ENCODE assay signal across 22 mouse cellular contexts in the genomic region with DNA sequence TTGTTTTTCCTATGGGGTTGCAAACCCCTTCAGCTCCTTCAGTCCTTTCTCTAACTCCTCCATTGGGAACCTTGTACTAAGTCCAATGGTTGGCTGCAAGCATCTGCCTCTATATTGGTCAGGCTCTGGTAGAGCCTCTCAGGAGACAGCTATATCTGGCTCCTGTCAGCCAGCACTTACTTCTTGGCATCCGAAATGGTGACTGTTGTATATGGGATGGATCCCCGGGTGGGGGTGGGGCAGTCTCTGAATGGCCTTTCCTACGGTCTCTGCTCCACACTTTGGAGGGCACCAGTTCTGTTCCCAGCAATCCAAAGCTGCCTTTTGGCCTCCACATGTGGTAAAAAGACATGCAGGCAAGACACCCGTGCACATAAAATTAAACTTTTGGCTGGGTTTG. TPM values are rescaled to one million over a fixed set of nuclear protein-coding genes. Genes with fewer than 3 reads are reported as not detected.
A peak's percentile ranks its signal among the peaks of the same experiment; 100 is the strongest.
DNase-seq lines count a peak whose midpoint lies in the region; ATAC-seq lines count a peak whose summit lies in the region.
"Had no signal": no experiment of that assay in that cellular context is flagged by ENCODE, and none has a peak within 500 bp of the region (broad histone marks: within the 10 kb centered on the region; RNA-seq: fewer than 3 reads in every experiment).

No protein-coding gene starts in this region.

- no peak; the same call in 1 of the 2 replicates for ATAC-seq in heart, embryonic 11.5 days (replicated peaks; ENCODE audit: insufficient number of reproducible peaks, low FRiP score, low TSS enrichment)
- ATAC-seq: activated CD4-positive, CD25-positive, alpha-beta regulatory T cell, adult 4 months; forebrain, embryonic 16.5 days had no signal

- peak; percentile 60 to 66 for DNase-seq in heart, adult 18-20 months
- peak; percentile 33 for DNase-seq in testis, postnatal 10 days (ENCODE audit: low spot score)
- DNase-seq in testis, postnatal 14 days (ENCODE audit: low spot score) = no peak
- DNase-seq in heart, postnatal 10 days = peak; percentile 69 to 77
- no peak for DNase-seq in layer of hippocampus, postnatal 14 days (ENCODE audit: low spot score in 2 of 2)
- DNase-seq in kidney, postnatal 4 days = no peak
- DNase-seq: adrenal gland, postnatal 25 days; cerebellum, adult 11 months; cerebellum, postnatal 25 days; kidney, adult 8-10 months; kidney, postnatal 14 days; liver, embryonic 13.5 days; thymus, postnatal 36 days had no signal

- H3K27ac ChIP-seq in heart, embryonic 11.5 days (ENCODE audit: low read depth, low read length) = no peak overlapping the region
- H3K27ac ChIP-seq: embryonic facial prominence, embryonic 15.5 days; hindbrain, embryonic 13.5 days; limb, embryonic 13.5 days; liver, embryonic 13.5 days; midbrain, embryonic 12.5 days; neural tube, embryonic 13.5 days had no signal

- WGBS in heart, embryonic 11.5 days (ENCODE audit: insufficient replicate concordance) = 46% methylated on average over 4 of the region's 4 CpGs

- H3K27me3 ChIP-seq in heart, embryonic 11.5 days (ENCODE audit: control insufficient read depth, insufficient read depth, low read length) = no peaks in the 10 kb centered on the region
- H3K27me3 ChIP-seq: embryonic facial prominence, embryonic 15.5 days; hindbrain, embryonic 13.5 days; limb, embryonic 13.5 days; liver, embryonic 13.5 days; midbrain, embryonic 12.5 days; neural tube, embryonic 13.5 days had no signal

- peaks cover 2% of the 10 kb centered on the region for H3K36me3 ChIP-seq in heart, embryonic 11.5 days (ENCODE audit: control insufficient read depth, insufficient read depth, low read length)

- no peaks in the 10 kb centered on the region for H3K9me3 ChIP-seq in heart, embryonic 11.5 days (replicated peaks; ENCODE audit: control insufficient read depth, low read length)
- H3K9me3 ChIP-seq: embryonic facial prominence, embryonic 15.5 days; G1E; hindbrain, embryonic 13.5 days; limb, embryonic 13.5 days; liver, embryonic 13.5 days; midbrain, embryonic 12.5 days; neural tube, embryonic 13.5 days had no signal

- H3K4me2 ChIP-seq in heart, embryonic 11.5 days = no peak overlapping the region
- H3K4me2 ChIP-seq: embryonic facial prominence, embryonic 15.5 days; hindbrain, embryonic 13.5 days; limb, embryonic 13.5 days; liver, embryonic 13.5 days; midbrain, embryonic 12.5 days; neural tube, embryonic 13.5 days had no signal

- H3K4me1 ChIP-seq in heart, embryonic 11.5 days (ENCODE audit: control insufficient read depth, insufficient read depth, low read length) = peaks cover 4% of the 10 kb centered on the region
- H3K4me1 ChIP-seq: embryonic facial prominence, embryonic 15.5 days; hindbrain, embryonic 13.5 days; limb, embryonic 13.5 days; liver, embryonic 13.5 days; midbrain, embryonic 12.5 days; neural tube, embryonic 13.5 days had no signal

- H3K9ac ChIP-seq in heart, embryonic 11.5 days (ENCODE audit: low read depth, low read length) = no peak overlapping the region
- H3K9ac ChIP-seq: embryonic facial prominence, embryonic 15.5 days; hindbrain, embryonic 13.5 days; limb, embryonic 13.5 days; liver, embryonic 13.5 days; midbrain, embryonic 12.5 days; neural tube, embryonic 13.5 days had no signal

- intact Hi-C loops in heart, postnatal 10 days (cut with DNase I) = loop anchor here (5.0 to 10.0 kb wide), 3 partner anchors 108 to 382 kb away; no protein-coding TSS in a partner anchor

- H3K4me3 ChIP-seq in heart, embryonic 11.5 days (ENCODE audit: low read depth, low read length) = no peak overlapping the region
- H3K4me3 ChIP-seq: embryonic facial prominence, embryonic 15.5 days; hindbrain, embryonic 13.5 days; limb, embryonic 13.5 days; liver, embryonic 13.5 days; midbrain, embryonic 12.5 days; neural tube, embryonic 13.5 days had no signal

RNA-seq across cellular contexts. Expression of gene Mtx3, which starts 15.4 kb away (rescaled TPM):
- total RNA-seq in heart, adult 18-20 months (2021) = 1 to 10 TPM; 4.4 to 5.1 TPM
- polyA plus RNA-seq in heart, embryonic 11.5 days (2014; fragmentation: Nextera tagmentation; extraction: Ambion mirVana) = 4.4 and 5.5 TPM in 2 replicates
- 10 to 100 TPM in 1 of 2 experiments, 1 to 10 TPM in 1; 8.7 to 10.5 TPM for total RNA-seq in heart, postnatal 10 days (2021)
- total RNA-seq in layer of hippocampus, postnatal 14 days (2021) = 10 to 100 TPM; 32.3 to 33.1 TPM

Comparison
In these comparisons a context has a peak if more than half of its experiments do, and no peak if none do; other contexts are left out.
1. DNase-seq: peak in heart, adult 18-20 months (2 of 2), testis, postnatal 10 days (single experiment) and heart, postnatal 10 days (2 of 2); none in testis, postnatal 14 days (single experiment), layer of hippocampus, postnatal 14 days (0 of 2) and kidney, postnatal 4 days (0 of 2).